Mouse (Mus musculus) lung, postnatal 0 days (tissue): ENCODE measurements around the gene Kidins220. TPM values are rescaled to one million over a fixed set of nuclear protein-coding genes. Genes with fewer than 3 reads are reported as not detected.

ENCODE experiments used
- ATAC-seq: fragments of 200-750 bp; cut with Nextera tagmentation; 2 replicates; pipeline ENCODE4 v1.8.0; 2017; ENCODE audit warnings: moderate library complexity
- DNase-seq: peaks from one replicate; pipeline ENCODE4 v3.0.0-alpha.2; 2016; ENCODE audit warnings: low spot score
- H3K27ac ChIP-seq: fragments of 300-500 bp; sonication (generic); 2 replicates; pipeline ENCODE4 v1.5.1; 2014; ENCODE audit warnings: antibody characterized with exemption, mild to moderate bottlenecking, low read length, mixed read lengths
- H3K27me3 ChIP-seq: fragments of 300-500 bp; sonication (generic); replicated peaks from 2 replicates; pipeline ENCODE4 v1.6.1; 2014; ENCODE audit warnings: low read length, mixed read lengths; ENCODE audit not compliant: insufficient read depth
- H3K36me3 ChIP-seq: fragments of 300-500 bp; sonication (generic); 2 replicates; pipeline ENCODE4 v1.6.1; 2014; ENCODE audit warnings: low read length, mixed read lengths; ENCODE audit not compliant: insufficient read depth
- H3K4me1 ChIP-seq: fragments of 300-500 bp; sonication (generic); 2 replicates; pipeline ENCODE4 v1.6.1; 2014; ENCODE audit warnings: antibody characterized with exemption, low read depth, low read length, mixed read lengths; ENCODE audit not compliant: insufficient read depth
- H3K4me2 ChIP-seq: fragments of 300-500 bp; sonication (generic); replicated peaks from 2 replicates; pipeline ENCODE4 v1.6.1; 2014; ENCODE audit warnings: low read depth, mild to moderate bottlenecking, low read length, moderate library complexity, mixed read lengths
- H3K4me3 ChIP-seq: fragments of 300-500 bp; sonication (generic); 2 replicates; pipeline ENCODE4 v1.5.1; 2014; ENCODE audit warnings: low read depth, low read length
- H3K9ac ChIP-seq: fragments of 300-500 bp; sonication (generic); replicated peaks from 2 replicates; pipeline ENCODE4 v1.6.1; 2014; ENCODE audit warnings: low read depth, mild to moderate bottlenecking
- H3K9me3 ChIP-seq: fragments of 300-500 bp; sonication (generic); 2 replicates; pipeline ENCODE4 v1.6.1; 2016; ENCODE audit warnings: low read length, mixed read lengths
- CTCF ChIP-seq: IDR thresholded peaks from 2 replicates; pipeline ENCODE4 v1.5.1; 2016; ENCODE audit warnings: antibody characterized with exemption, mild to moderate bottlenecking
- EP300 ChIP-seq: IDR thresholded peaks from 2 replicates; pipeline ENCODE4 v1.6.1; 2016; ENCODE audit warnings: antibody characterized with exemption, mild to moderate bottlenecking, control low read depth
- WGBS: fragments of 180-500 bp; shearing (Covaris S2); extraction: QIAGEN DNeasy Blood & Tissue Kit; methylation state at CpG from one replicate; pipeline ENCODE4 v1.1.7; 2014; 5-methylcytosine and 5-hydroxymethylcytosine counted together
- polyA plus RNA-seq: library from polyadenylated mRNA; unstranded; fragments of >200 nt; fragmentation: Nextera tagmentation; extraction: Ambion mirVana; gene quantifications from 2 replicates; pipeline ENCODE4 v1.2.1, GENCODE M21; 2015

Gene Kidins220
- 13.6 and 14.0 TPM in 2 replicates for polyA plus RNA-seq

GRCm38 (mm10) chr12:24974446-24975114 is at the start of gene Kidins220:
Kidins220 (plus strand) TSS chr12:24974925.
- Histone ChIP-seq H3K36me3 (no peaks in the 10 kb centered on the region), H3K4me3 (peak within 1 kb of the TSS; percentile 89), H3K9me3 (no peaks in the 10 kb centered on the region), H3K27me3 (no peaks in the 10 kb centered on the region), H3K9ac (peak within 1 kb of the TSS; percentile 54), H3K27ac (peak within 1 kb of the TSS; percentile 89), H3K4me1 (no peaks in the 10 kb centered on the region), H3K4me2 (peak within 1 kb of the TSS; percentile 67)
- WGBS = 14% methylated on average over 29 of the region's 29 CpGs
- peak; percentile 97 for ATAC-seq
- peak; percentile 94 for DNase-seq
- TF ChIP-seq EP300 (no peak), CTCF (peak; percentile 55)

GRCm38 (mm10) chr12:24925276-24925675 is 49.4 kb upstream of the Kidins220 start:
- H3K27ac ChIP-seq = no peak overlapping the region
- DNase-seq (no peak), ATAC-seq (no peak)
- no peak overlapping the region for H3K4me2 ChIP-seq
- H3K4me3 ChIP-seq = no peak overlapping the region
- H3K9me3 ChIP-seq = no peaks in the 10 kb centered on the region
- no peak overlapping the region for H3K9ac ChIP-seq
- 85% methylated on average over 5 of the region's 5 CpGs for WGBS
- 0 out of 2 replicates have a peak, but pooled peaks cover 7% of the 10 kb centered on the region for H3K4me1 ChIP-seq
- TF ChIP-seq CTCF (no peak), EP300 (no peak)
- H3K27me3 ChIP-seq = no peaks in the 10 kb centered on the region
- no peaks in the 10 kb centered on the region for H3K36me3 ChIP-seq

DNA sequence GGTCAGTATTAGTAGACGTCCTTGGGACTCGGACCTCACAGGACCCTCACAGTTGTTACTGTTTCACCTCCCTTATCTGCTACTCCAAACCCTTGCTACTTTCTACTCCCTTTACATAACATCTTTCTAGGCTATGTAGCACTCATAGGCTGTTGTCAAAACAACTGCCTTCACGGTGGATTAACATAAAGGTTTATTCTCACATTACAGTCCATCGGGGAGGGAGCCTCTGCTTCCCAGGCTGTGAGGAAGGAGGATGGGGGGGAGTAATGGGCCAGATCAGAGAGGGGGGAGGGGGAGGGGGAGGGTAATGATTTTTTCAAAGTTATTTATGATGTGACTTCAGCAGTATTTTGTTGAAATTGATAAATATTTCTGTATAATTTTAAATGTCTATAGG is 49.0 kb upstream of the Kidins220 start:
- H3K4me2 ChIP-seq = no peak overlapping the region
- no peak for ATAC-seq

GRCm38 (mm10) chr12:24928051-24928748 is 46.5 kb upstream of the Kidins220 start:
- Histone ChIP-seq H3K4me1 (0 out of 2 replicates have a peak, but pooled peaks cover 7% of the 10 kb centered on the region), H3K9ac (no peak overlapping the region), H3K27me3 (no peaks in the 10 kb centered on the region), H3K4me2 (no peak overlapping the region), H3K27ac (no peak overlapping the region), H3K9me3 (no peaks in the 10 kb centered on the region), H3K36me3 (no peaks in the 10 kb centered on the region), H3K4me3 (no peak overlapping the region)
- TF ChIP-seq CTCF (no peak), EP300 (no peak)
- peak; percentile 33 for ATAC-seq
- WGBS = 59% methylated on average over 18 of the region's 18 CpGs
- no peak for DNase-seq

More for the DNA sequence above, 49.0 kb upstream of the Kidins220 start:
- DNase-seq = no peak
- Histone ChIP-seq H3K36me3 (no peaks in the 10 kb centered on the region), H3K27me3 (no peaks in the 10 kb centered on the region), H3K9me3 (no peaks in the 10 kb centered on the region), H3K4me1 (0 out of 2 replicates have a peak, but pooled peaks cover 7% of the 10 kb centered on the region), H3K27ac (no peak overlapping the region), H3K9ac (no peak overlapping the region), H3K4me3 (no peak overlapping the region)
- TF ChIP-seq CTCF (no peak), EP300 (no peak)
- WGBS = 66% methylated on average over 4 of the region's 4 CpGs

- no peak overlapping the region for H3K27ac ChIP-seq
- WGBS = 59% methylated on average over 7 of the region's 7 CpGs
These were observed 45.7 kb upstream of the Kidins220 start for GRCm38 (mm10) chr12:24929043-24929442.

DNA sequence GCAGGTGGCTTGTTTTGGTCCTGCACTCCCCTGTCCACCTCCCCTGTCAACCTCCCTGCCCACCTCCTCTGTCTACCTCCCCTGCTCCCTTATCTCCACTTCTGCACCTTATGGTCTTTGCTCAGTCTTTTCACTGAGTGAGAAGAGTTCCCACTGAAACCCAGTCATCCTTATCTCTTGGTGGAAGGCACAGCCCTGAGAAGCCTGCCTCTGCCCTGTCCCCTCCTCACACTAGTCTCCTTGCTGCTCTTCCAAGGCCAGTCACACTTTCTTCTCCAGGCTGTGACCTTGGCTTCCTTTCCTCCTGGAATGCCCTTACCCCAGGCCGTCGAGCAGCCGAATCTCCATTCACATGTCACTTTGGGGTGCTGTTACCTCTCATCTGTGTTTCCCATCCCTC is 44.0 kb upstream of the Kidins220 start:
- Histone ChIP-seq H3K27ac (no peak overlapping the region), H3K4me2 (no peak overlapping the region), H3K4me3 (no peak overlapping the region), H3K27me3 (no peaks in the 10 kb centered on the region), H3K4me1 (0 out of 2 replicates have a peak, but pooled peaks cover 7% of the 10 kb centered on the region), H3K9me3 (no peaks in the 10 kb centered on the region), H3K36me3 (no peaks in the 10 kb centered on the region), H3K9ac (no peak overlapping the region)
- WGBS = 54% methylated on average over 3 of the region's 3 CpGs
- no peak for ATAC-seq
- TF ChIP-seq CTCF = no peak
- TF ChIP-seq EP300 = no peak
- DNase-seq = no peak

More at GRCm38 (mm10) chr12:24929043-24929442, 45.7 kb upstream of the Kidins220 start:
- no peak for DNase-seq
- Histone ChIP-seq H3K4me2 (no peak overlapping the region), H3K9me3 (no peaks in the 10 kb centered on the region), H3K36me3 (no peaks in the 10 kb centered on the region), H3K9ac (no peak overlapping the region), H3K4me3 (no peak overlapping the region), H3K4me1 (0 out of 2 replicates have a peak, but pooled peaks cover 7% of the 10 kb centered on the region), H3K27me3 (no peaks in the 10 kb centered on the region)
- no peak for ATAC-seq
- no peak for TF ChIP-seq EP300
- no peak for TF ChIP-seq CTCF
